Comparison of ENCODE assay signal across 8 mouse cellular contexts in genomic region chr12:100199891-100200644, GRCm38 (mm10). TPM values are rescaled to one million over a fixed set of nuclear protein-coding genes. Genes with fewer than 3 reads are reported as not detected.
A peak's percentile ranks its signal among the peaks of the same experiment; 100 is the strongest.
DNase-seq lines count a peak whose midpoint lies in the region; ATAC-seq and TF ChIP-seq lines count a peak whose summit lies in the region.

No protein-coding gene starts in this region.

- H3K36me3 ChIP-seq in intestine, embryonic 16.5 days (ENCODE audit: control insufficient read depth, insufficient read depth, low read length), result peaks cover 17% of the 10 kb centered on the region; the same call in 1 of the 2 replicates
- H3K36me3 ChIP-seq in limb, embryonic 13.5 days, result peaks cover 20% of the 10 kb centered on the region
- H3K36me3 ChIP-seq in midbrain, embryonic 14.5 days (ENCODE audit: control insufficient read depth, insufficient read depth, low read length), result peaks cover 28% of the 10 kb centered on the region
- peaks cover 16% of the 10 kb centered on the region for H3K36me3 ChIP-seq in spleen, adult 2 months (ENCODE audit: control insufficient read depth, insufficient read depth, low read length)

- TF ChIP-seq POLR2A in spleen, adult 2 months (IDR thresholded peaks at IDR 0.05; ENCODE audit: low read depth, low read length), result no peak

- WGBS in intestine, embryonic 16.5 days, result under 1% methylated on average over 66 of the region's 86 CpGs
- under 1% methylated on average over 59 of the region's 86 CpGs for WGBS in limb, embryonic 13.5 days
- under 1% methylated on average over 76 of the region's 86 CpGs for WGBS in midbrain, embryonic 14.5 days
- under 1% methylated on average over 77 of the region's 86 CpGs for WGBS in spleen, adult 2 months

- DNase-seq in layer of hippocampus, adult 11-12 months (ENCODE audit: low spot score), result peak; percentile 76
- DNase-seq in layer of hippocampus, adult 9-10 months (ENCODE audit: low spot score), result no peak
- DNase-seq in embryo, embryonic 10.5 days (ENCODE audit: low spot score), result peak; percentile 63
- peak; percentile 72 for DNase-seq in midbrain, embryonic 14.5 days
- peak; percentile 17 to 62 for DNase-seq in spleen, adult 2 months (ENCODE audit: low read depth in 1 of 2, low spot score in 2 of 2)

- no peaks in the 10 kb centered on the region for H3K27me3 ChIP-seq in intestine, embryonic 16.5 days (replicated peaks; ENCODE audit: control insufficient read depth, insufficient read depth, low read length)
- no peaks in the 10 kb centered on the region for H3K27me3 ChIP-seq in limb, embryonic 13.5 days
- no peaks in the 10 kb centered on the region for H3K27me3 ChIP-seq in midbrain, embryonic 14.5 days (ENCODE audit: control insufficient read depth, insufficient read depth, low read length)
- no peaks in the 10 kb centered on the region for H3K27me3 ChIP-seq in spleen, adult 2 months (ENCODE audit: control insufficient read depth, insufficient read depth, low read length)

- TF ChIP-seq CTCF in spleen, adult 2 months (IDR thresholded peaks at IDR 0.05; ENCODE audit: extremely low read depth, insufficient read depth, insufficient read length, insufficient replicate concordance), result no peak

- H3K9ac ChIP-seq in intestine, embryonic 16.5 days (ENCODE audit: low read depth, low read length), result peak overlapping the region; percentile 96
- H3K9ac ChIP-seq in limb, embryonic 13.5 days, result peak overlapping the region; percentile 95
- peak overlapping the region; percentile 97 for H3K9ac ChIP-seq in midbrain, embryonic 14.5 days (replicated peaks; ENCODE audit: low read length)

- peak; percentile 21 for ATAC-seq in granulocyte monocyte progenitor cell, adult 5-6 weeks (replicated peaks; ENCODE audit: poor library complexity, severe bottlenecking)
- peak; percentile 78 for ATAC-seq in intestine, embryonic 16.5 days
- peak; percentile 74 for ATAC-seq in limb, embryonic 13.5 days (ENCODE audit: low FRiP score, low read depth)
- ATAC-seq in midbrain, embryonic 14.5 days (ENCODE audit: low FRiP score, low TSS enrichment), result peak; percentile 62

- H3K9me3 ChIP-seq in intestine, embryonic 16.5 days (ENCODE audit: control insufficient read depth, low read length), result no peaks in the 10 kb centered on the region
- H3K9me3 ChIP-seq in limb, embryonic 13.5 days, result no peaks in the 10 kb centered on the region
- no peaks in the 10 kb centered on the region for H3K9me3 ChIP-seq in midbrain, embryonic 14.5 days (ENCODE audit: control insufficient read depth, low read length)

- peak overlapping the region; percentile 93 for H3K27ac ChIP-seq in intestine, embryonic 16.5 days (ENCODE audit: low read length)
- H3K27ac ChIP-seq in limb, embryonic 13.5 days, result peak overlapping the region; percentile 88
- peak overlapping the region; percentile 88 for H3K27ac ChIP-seq in midbrain, embryonic 14.5 days (replicated peaks; ENCODE audit: low read depth, low read length)
- H3K27ac ChIP-seq in spleen, adult 2 months (ENCODE audit: insufficient read depth, low read length), result peak overlapping the region; percentile 87

- H3K4me1 ChIP-seq in intestine, embryonic 16.5 days (ENCODE audit: control insufficient read depth, insufficient read depth, low read length), result peaks cover 11% of the 10 kb centered on the region
- peaks cover 33% of the 10 kb centered on the region for H3K4me1 ChIP-seq in limb, embryonic 13.5 days
- peaks cover 10% of the 10 kb centered on the region for H3K4me1 ChIP-seq in midbrain, embryonic 14.5 days (ENCODE audit: control insufficient read depth, insufficient read depth, low read length)
- peaks cover 3% of the 10 kb centered on the region; the same call in 1 of the 2 replicates for H3K4me1 ChIP-seq in spleen, adult 2 months (ENCODE audit: control insufficient read depth, insufficient read depth, insufficient read length)

- H3K4me3 ChIP-seq in intestine, embryonic 16.5 days (ENCODE audit: low read length), result peak overlapping the region; percentile 98
- H3K4me3 ChIP-seq in limb, embryonic 13.5 days, result peak overlapping the region; percentile 99
- peak overlapping the region; percentile 99 for H3K4me3 ChIP-seq in midbrain, embryonic 14.5 days (replicated peaks; ENCODE audit: low read depth, low read length)
- H3K4me3 ChIP-seq in spleen, adult 2 months (ENCODE audit: extremely low read depth, insufficient read depth, insufficient read length), result peak overlapping the region; percentile 91

- H3K4me2 ChIP-seq in intestine, embryonic 16.5 days (ENCODE audit: low read depth, low read length), result peak overlapping the region; percentile 68
- peak overlapping the region; percentile 96 for H3K4me2 ChIP-seq in limb, embryonic 13.5 days (replicated peaks)
- peak overlapping the region; percentile 90 for H3K4me2 ChIP-seq in midbrain, embryonic 14.5 days (ENCODE audit: low read length)

RNA-seq across cellular contexts. Expression of gene Calm1, which starts 0.8 kb away (rescaled TPM):
- total RNA-seq in granulocyte monocyte progenitor cell, adult 5-6 weeks (2014; fragmentation: Nextera tagmentation), result 154 and 167 TPM in 2 replicates
- 549 and 572 TPM in 2 replicates for total RNA-seq in granulocyte monocyte progenitor cell, adult 5-6 weeks (2017)
- 2,576 and 2,612 TPM in 2 replicates for polyA plus RNA-seq in intestine, embryonic 16.5 days (2015; fragmentation: Nextera tagmentation; extraction: Ambion mirVana)
- 1,164 and 1,190 TPM in 2 replicates for polyA plus RNA-seq in limb, embryonic 13.5 days (2015; fragmentation: Nextera tagmentation; extraction: Ambion mirVana)
- 2,581 and 2,856 TPM in 2 replicates for polyA plus RNA-seq in midbrain, embryonic 14.5 days (2014; fragmentation: Nextera tagmentation; extraction: Ambion mirVana)
- polyA plus RNA-seq in spleen, adult 2 months (2012; rRNA removed), result 173 and 334 TPM in 2 replicates

RNA-seq across cellular contexts. Expression of gene Nrde2, which starts 40.6 kb away (rescaled TPM):
- 11.1 and 19.6 TPM in 2 replicates for total RNA-seq in granulocyte monocyte progenitor cell, adult 5-6 weeks (2014; fragmentation: Nextera tagmentation)
- 26.8 and 34.4 TPM in 2 replicates for total RNA-seq in granulocyte monocyte progenitor cell, adult 5-6 weeks (2017)
- polyA plus RNA-seq in intestine, embryonic 16.5 days (2015; fragmentation: Nextera tagmentation; extraction: Ambion mirVana), result 7.9 and 9.0 TPM in 2 replicates
- 15.2 and 15.5 TPM in 2 replicates for polyA plus RNA-seq in limb, embryonic 13.5 days (2015; fragmentation: Nextera tagmentation; extraction: Ambion mirVana)
- 11.3 and 14.1 TPM in 2 replicates for polyA plus RNA-seq in midbrain, embryonic 14.5 days (2014; fragmentation: Nextera tagmentation; extraction: Ambion mirVana)
- polyA plus RNA-seq in spleen, adult 2 months (2012; rRNA removed), result 7.6 and 8.2 TPM in 2 replicates

Comparison
In these comparisons a context has a peak if more than half of its experiments do, and no peak if none do; other contexts are left out.
1. ATAC-seq: peak in every context shown above with its lines; median percentile 78 in intestine, embryonic 16.5 days; 74 in limb, embryonic 13.5 days; 62 in midbrain, embryonic 14.5 days; 21 in granulocyte monocyte progenitor cell, adult 5-6 weeks.